Mouse (Mus musculus) thymus, postnatal 14 days (tissue): Measurements from ENCODE around the gene Nmur2.
A peak's percentile ranks its signal among the peaks of the same experiment; 100 is the strongest.

Experiments used
- DNase-seq: peaks from one replicate; pipeline ENCODE4 v3.0.0; 2021

Gene Nmur2

DNA sequence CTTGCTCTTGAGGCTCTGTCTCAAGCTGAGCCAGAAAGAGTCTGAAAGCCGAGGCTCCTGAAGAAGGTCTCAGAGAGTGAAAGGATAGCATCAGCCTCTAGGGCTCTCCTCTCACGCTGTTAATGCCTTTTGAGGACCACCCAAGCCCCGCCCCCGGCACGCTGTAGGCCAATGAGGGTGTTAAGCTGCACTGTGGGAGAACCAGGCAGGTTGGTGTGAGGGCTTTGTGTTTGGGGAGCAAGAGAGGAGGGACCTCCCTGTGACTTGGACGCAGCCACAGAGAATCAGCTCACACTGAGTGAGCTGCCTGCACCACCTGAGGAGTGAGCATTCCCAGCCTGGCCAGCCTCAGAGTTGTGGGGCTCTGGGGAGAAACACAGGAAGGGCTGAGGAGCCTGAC, at the start of gene Nmur2:
Gene Nmur2, minus strand, starts transcription at position 94 of the 400 bp plus-strand sequence.
- DNase-seq: no peak

DNA sequence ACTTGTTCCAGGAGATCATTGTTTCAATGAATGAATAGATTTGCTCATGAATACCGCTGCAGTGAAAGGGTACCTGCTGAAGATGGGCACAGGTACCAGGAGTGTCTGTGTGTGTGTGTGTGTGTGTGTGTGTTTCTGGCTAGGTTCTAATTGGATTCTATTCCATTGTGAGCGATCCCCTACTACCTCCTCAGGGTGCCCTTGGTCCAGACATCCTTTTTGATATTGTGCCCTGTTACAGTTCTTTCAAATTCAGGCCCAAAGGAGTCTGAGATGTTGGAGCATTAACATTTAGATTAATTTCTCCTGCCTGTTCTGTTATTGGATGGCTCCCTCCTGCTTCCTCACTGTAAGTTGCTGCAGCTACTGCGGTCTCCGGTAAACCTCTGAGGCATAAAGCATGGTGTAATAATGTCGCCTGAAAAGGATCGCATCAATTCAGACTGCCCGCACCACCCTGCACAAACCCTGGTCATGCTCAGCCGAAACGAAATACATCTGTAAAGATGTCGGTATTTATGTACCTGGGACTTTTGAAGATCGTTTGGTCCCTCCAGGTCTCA, 48.4 kb upstream of the Nmur2 start:
- DNase-seq: no peak

DNA sequence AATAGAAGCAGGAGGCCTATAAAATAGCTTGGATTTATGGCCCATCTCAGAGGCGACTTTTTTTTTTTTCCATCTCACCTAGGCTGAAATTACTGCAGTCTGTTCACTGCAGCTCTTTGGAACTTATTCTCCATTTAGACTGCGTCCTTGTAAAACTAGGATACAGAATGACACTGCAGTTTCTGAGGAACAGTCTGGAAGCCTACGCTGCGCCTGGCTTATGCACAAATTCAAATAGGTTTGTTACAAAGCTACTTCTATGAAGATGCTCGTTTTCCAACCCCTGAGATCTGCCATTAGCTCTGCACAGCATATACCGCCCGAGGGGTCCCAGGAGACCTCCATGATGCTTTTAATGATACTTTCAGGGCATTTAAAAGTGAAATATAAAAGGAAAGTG, 31.3 kb upstream of the Nmur2 start:
- no peak for DNase-seq

DNA sequence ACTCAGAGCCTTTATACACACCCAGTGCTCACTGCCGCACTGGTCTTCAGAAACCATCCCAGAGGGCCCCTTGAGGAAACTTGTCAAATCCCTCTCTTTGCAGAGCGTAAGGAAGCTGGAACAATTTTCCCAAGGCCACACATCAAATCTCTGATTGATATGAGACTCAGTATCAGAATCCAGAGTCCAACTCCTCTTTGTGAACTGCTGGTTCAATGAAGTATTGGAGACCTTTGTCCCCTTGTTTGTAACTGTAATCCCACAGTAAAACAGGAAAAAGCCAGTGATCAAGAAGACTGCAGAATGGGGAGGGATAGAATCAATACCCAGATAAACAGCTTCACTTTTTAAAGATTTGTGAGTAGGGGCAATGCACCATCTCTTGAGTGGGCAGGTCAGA, 28.8 kb upstream of the Nmur2 start:
- no peak for DNase-seq

DNA sequence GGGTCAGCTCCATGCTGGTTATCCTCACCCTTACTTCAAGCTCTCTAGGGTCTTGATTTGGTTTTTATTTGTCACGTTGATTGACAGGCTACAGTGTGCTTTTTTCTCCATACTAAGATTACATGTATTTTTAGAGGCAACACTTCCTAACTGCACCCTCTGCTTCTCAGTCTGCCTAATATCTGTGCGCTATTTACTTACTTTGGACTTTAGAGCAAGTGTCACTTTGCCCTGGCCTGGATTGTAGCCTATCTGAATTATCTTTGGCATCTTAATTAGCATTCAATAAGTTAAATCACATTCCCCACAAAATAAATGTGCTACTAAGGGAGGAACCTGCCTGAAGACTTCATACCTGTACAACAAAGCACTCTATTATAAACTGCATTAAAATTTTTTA, 24.3 kb upstream of the Nmur2 start:
- DNase-seq: no peak

DNA sequence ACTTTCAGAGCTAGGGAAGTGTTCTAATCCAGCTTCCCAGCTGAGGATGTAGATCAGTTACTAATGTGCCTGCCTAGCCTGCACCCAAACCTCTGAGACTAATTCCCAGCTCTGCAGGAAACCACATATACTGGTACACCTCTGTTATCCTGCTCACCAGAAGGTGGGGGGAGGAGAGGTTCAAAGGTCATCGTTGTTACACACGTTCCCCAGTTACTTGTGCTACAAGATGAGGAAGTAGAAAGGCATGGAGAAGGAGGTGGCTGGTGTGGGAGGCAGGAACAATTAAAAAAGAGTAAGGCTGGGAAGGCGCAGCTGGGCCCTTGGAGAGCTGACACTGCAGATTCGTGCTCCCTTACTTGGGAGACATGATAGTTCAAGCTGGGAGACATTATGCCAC, 23.8 kb upstream of the Nmur2 start:
- DNase-seq: no peak

DNA sequence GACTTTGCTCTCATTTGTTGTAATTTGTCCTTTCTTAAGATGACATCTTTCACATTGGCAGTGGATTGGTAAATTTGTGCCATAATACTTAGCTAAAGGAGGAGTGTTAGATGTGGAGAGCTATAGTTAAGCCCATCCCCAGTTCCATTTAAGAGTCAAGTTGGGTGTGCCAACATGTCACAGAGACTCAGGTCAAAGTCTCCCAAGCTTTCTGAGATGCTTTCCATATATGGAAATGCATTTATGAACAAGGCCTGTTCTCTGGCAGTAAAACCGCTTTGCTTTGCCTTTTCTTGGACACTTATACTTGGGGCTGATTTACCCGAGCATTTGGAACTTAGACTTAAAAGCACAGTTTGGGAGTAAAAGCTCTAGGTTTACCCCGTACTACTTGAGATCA, 18.4 kb upstream of the Nmur2 start:
- DNase-seq: no peak

DNA sequence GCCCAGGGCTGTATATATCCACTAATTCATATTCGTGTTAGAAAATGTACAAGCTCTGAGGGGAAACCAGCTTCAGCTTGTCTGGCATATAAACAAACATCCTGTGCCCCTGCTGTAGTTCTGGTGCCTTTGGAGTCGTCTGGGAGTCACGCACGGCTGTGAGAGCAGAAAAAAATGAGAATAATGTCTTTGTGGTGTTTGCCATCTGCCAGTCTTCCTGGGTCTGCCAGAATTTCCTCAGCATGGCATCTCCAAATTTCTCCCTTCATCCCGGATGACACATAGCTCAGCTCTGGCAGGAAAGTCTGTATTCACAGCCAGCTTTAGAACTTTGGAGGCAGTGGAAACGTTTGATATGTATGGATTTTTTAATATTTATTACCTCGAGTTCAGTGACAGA, 13.6 kb upstream of the Nmur2 start:
- no peak for DNase-seq

DNA sequence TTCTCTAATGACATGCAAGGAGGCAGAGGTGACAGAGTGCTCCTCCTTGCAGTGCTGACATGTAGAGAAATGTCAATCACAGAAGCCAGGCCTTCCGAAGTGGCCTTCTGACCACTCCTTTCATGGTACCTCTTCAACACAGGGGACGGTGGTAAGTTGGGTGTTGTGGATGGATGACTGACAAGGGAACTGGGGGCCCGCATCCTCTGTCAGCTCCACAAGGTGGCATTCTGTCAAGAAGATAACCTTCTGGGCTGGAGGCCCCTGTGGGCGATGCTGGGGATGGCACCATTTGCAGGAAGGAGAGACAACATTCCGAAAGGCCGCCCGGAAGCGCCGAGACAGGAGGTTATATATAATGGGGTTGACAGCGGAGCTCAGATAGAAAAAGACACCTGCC, 14.0 kb downstream of the Nmur2 start:
- no peak for DNase-seq

DNA sequence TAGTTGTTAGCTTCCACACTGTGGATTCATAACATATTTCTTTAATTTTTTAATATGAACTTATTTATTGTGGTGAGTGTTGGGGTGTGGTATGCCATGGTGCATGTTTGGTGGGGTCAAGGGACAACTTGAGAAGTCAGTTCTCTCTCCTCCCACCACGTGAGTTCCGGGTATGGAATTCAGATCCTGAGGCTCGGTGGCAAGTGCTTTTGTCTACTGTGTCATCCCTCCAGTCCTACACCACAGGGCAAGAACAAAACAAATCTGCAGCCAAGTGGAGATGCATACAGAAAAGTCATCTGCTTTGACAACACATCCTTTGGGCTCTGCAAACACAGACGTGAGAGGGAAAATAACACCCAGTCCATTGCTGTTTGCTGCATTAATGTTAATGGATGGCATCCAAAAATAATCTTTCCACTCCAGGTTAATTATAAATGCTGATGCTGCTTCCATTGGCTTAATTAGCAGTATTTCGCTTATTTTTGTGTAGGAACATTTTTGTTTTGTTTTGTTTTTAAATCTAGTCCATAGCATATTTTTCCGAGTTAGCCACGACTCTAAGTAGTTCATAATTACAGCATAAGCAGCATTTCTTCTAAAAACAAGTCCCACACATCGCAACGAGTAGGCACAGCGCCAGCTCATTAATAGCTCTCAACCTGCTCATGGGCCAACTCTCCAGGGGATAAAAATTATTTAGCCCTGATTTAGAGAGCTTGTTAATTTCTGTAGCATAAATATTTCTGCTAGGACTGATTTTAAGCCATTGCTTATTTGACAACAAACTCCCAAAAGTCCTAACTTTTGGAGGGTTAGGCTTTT, 14.9 kb downstream of the Nmur2 start:
- no peak for DNase-seq

DNA sequence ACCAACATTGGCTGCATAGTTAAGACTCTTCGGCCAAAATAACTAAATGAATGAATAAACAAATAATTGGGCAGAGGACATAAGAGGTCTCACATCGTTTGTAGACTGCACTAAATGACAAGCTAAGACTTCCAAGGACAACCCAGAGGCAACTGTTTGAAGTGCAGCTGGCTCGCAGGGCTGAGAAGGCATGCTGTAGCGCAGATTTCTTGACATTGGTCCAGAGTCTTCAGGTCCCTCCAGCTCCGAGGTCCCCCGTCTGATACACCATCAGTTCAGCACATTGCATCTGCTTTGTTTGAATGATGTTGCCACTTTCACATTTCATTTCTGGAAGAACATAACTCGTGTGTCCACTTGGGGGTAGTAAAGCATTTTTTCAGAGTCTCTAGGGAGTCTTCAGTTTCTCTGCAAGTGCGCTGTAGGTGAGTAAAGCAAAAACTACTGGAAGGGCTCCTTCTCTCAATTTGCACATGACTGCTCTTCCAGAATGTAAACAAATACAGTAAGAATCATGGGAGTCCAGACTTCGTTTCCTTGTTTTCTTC, 27.2 kb downstream of the Nmur2 start:
- no peak for DNase-seq

DNA sequence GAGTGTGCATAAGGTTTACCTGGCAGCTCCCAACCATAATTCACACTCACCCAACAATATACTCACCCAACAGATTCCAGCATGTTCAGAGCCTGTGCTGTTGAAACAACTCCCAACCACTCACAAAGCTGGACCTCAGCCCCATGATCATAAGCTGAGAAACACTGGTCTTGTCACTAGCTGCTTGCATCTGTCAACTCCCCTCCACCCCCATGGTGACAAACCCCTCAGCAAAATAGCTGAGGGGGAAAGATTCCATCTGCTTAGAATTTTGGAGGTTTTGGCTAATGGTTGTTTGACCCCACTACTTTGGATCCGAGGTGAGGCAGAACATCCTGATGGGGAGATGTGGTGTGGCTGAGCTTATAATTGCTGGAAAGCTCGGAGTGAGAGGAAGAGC, 28.4 kb downstream of the Nmur2 start:
- DNase-seq: no peak

DNA sequence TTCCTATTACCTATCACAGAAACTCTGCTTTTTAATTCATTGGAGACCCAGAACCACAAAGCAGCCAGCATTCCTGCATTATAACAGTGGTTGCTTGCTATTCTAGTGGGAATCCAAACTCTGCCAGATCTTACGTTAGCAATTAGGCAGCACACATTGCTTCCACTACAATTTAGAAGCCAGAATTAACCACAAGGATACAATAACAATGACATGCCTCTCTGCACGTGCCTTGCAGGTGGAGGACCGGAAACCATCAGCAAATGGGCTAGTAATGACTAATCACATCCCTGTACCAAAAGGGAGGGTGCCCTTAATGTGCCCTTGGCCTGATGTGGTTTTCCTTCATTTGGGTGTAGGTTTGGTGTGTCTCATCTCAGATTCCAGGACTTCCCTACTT, 32.5 kb downstream of the Nmur2 start:
- no peak for DNase-seq

DNA sequence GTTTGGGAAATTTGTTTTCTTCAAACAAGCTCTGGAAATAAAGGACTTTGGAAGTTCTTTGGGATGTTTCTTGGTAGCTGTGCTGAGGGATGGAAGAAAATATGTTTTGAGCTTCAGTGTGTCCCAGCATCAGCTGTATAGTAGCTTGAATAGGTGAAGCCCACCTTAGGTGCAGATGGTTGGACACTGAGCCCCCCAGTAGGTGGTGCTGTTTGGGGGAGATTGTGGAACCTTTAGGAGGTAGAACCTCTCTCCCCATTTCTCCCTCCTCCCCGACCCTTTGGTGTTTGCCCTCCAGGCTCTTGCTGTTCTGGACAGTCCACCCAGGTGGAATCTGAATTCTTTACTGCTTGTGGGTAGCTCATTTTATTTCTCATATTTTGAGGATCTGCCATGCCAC, 48.0 kb downstream of the Nmur2 start:
- no peak for DNase-seq

DNA sequence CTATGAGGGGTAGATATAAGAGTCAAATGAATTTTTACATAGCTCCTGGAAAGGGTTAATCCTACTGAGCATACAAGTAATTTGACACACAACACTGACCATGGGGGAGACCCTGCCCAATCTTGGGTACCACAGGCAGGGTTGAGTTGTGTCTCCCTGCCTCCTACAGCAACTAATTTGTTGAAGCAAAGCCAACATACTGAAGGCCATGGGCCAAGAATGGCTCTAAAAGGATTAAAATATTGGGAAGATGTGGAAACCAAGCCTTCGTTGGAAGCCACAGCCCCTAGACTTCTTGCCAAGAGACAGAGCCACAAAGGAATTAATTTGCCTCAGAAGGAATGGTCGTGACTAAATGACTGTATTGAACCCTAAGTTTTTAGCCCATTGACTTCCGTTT, 48.7 kb downstream of the Nmur2 start:
- no peak for DNase-seq

DNA sequence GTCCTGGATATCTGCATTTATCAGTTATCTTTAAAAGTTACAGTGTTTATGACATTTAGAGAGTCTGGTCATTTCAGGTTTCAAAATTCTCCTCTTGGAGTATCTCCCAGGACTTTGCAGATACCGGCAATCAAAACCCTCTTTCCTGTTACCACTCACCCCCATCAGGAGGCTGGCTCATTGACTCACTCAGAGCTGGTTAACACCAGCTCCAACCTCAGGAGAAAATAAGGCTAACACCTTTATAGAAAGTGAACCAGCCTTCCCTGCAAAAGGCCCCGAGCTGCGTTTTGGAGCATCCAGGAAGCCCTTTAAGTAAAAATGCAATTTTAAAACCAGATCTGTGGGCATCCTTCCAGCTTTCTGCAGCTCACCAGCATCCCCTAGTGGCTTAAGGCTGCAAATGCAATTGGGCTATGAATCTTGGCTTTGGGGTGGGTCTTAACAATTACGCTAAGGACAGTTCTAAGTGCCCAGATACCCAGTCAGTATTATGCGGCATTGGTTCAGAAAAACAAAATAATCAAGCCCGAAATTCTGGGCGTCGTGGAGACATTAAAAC, 49.2 kb downstream of the Nmur2 start:
- peak; percentile 7 for DNase-seq

DNA sequence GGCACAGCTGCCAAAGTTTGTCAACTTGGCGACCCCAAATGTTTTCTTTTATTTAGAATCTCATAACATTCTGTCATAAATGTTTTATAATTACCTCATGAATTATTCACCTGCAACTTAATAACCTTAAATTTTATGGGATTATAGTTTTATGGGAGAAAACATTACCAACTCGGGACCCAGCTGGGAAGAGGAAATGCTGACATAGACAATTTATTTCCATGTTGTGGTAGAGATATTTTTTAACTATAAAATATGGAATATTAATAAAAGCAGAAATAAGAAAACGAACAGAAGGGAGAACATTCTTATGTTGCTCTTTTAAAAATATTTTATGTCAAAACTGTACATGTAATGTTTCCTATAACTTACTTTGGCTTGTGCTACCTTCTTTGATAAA, 56.2 kb downstream of the Nmur2 start:
- no peak for DNase-seq

DNA sequence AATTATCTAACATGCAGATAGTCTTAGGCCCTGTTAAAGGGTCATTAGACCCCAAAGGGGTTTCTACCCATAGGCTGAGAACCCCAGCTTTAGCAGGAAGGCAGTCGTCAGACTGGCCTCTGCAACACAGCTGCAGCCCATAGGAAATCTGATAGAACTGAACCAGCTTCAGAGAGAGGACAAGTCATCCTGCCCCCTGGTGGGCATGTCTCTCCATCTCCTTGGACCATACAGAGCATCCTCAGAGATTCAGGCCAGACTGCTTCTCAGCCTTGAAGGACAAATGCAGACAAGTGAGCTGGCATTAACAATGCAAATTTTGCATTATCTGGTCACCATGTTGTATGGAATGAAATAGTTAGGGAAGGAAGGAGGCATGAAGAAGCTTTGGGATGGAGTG, 59.2 kb downstream of the Nmur2 start:
- no peak for DNase-seq

DNA sequence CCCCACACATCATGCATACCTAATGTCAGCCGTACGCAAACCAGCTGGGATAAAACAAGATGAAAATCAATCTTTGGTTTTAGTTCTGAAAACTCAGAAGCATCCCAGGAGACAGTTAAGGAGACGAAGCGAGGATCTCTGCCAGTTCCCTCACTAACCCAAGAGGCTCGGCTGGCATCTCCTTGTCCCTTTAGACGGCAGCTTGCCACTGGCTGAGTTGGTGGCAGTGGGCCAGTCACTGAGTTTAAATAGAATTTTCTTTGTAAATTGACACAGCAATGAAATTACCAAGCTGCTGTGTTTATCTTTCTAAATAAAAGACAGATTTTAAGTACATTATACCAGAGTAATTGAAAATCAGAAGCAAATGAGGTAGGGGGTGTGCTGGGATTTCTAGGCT, 62.7 kb downstream of the Nmur2 start:
- DNase-seq: no peak
